Mouse (Mus musculus): ENCODE measurements around the gene Rnf149. TPM values are rescaled to one million over a fixed set of nuclear protein-coding genes. Genes with fewer than 3 reads are reported as not detected.

Gene Rnf149
- total RNA-seq, 1 experiment from 2014 or later = 60.2 TPM

GRCm38 (mm10) chr1:39505600-39505999 lies 71.6 kb downstream of the Rnf149 start:
- no peak for ATAC-seq (replicated peaks in 1 of 2; ENCODE audit: insufficient read depth in 1 of 2, low FRiP score in 2 of 2, low TSS enrichment in 1 of 2, low read depth in 1 of 2, poor library complexity in 2 of 2, severe bottlenecking in 2 of 2)

GRCm38 (mm10) chr1:39504261-39504660 lies 72.9 kb downstream of the Rnf149 start:
- peak; percentile 27 to 48; a peak in 1 of 4 replicates for ATAC-seq (replicated peaks in 1 of 2; ENCODE audit: insufficient read depth in 1 of 2, low FRiP score in 2 of 2, low TSS enrichment in 1 of 2, low read depth in 1 of 2, poor library complexity in 2 of 2, severe bottlenecking in 2 of 2)

- ATAC-seq (replicated peaks in 1 of 2; ENCODE audit: insufficient read depth in 1 of 2, low FRiP score in 2 of 2, low TSS enrichment in 1 of 2, low read depth in 1 of 2, poor library complexity in 2 of 2, severe bottlenecking in 2 of 2) = peak; percentile 74 to 90
Observed at GRCm38 (mm10) chr1:39502817-39503633, 74.2 kb downstream of the Rnf149 start.

Other genes with a start within 250 kb of the Rnf149 start
- 486 and 732 TPM in 2 replicates for gene Rpl31, start 209.6 kb downstream of the Rnf149 start, total RNA-seq (2017)
- 8.6 and 14.8 TPM in 2 replicates for gene Tbc1d8, start 98.7 kb downstream of the Rnf149 start, total RNA-seq (2017)
- gene Cnot11, start 42.4 kb downstream of the Rnf149 start, total RNA-seq (2017) = 35.9 and 46.1 TPM in 2 replicates
- gene Creg2, start 74.1 kb upstream of the Rnf149 start, total RNA-seq (2017) = not detected in 2 replicates
- 0.65 and 3.3 TPM in 2 replicates for gene Rfx8, start 143.6 kb upstream of the Rnf149 start, total RNA-seq (2017)
- gene Gm3646, start 227.9 kb upstream of the Rnf149 start, total RNA-seq (2017) = not detected in 2 replicates

All from hematopoietic stem cell, adult 5-6 weeks (primary cell).